Mouse (Mus musculus) hindbrain, postnatal 0 days (tissue): ENCODE results near the gene Pklr. TPM values are rescaled to one million over a fixed set of nuclear protein-coding genes. Genes with fewer than 3 reads are reported as not detected.
A peak's percentile ranks its signal among the peaks of the same experiment; 100 is the strongest.

Experiments used
- ATAC-seq: fragments of 200-750 bp; cut with Nextera tagmentation; 2 replicates; pipeline ENCODE4 v1.8.0; 2017; ENCODE audit warnings: mild to moderate bottlenecking, moderate TSS enrichment, moderate library complexity
- DNase-seq: peaks from one replicate; pipeline ENCODE4 v3.0.0-alpha.2; 2015; ENCODE audit warnings: low spot score
- H3K27ac ChIP-seq: fragments of 300-500 bp; sonication (generic); 2 replicates; pipeline ENCODE4 v1.5.1; 2014; ENCODE audit warnings: mild to moderate bottlenecking
- H3K27me3 ChIP-seq: fragments of 300-500 bp; sonication (generic); 2 replicates; pipeline ENCODE4 v1.6.1; 2014; ENCODE audit warnings: low read length, mixed read lengths; ENCODE audit not compliant: insufficient read depth
- H3K36me3 ChIP-seq: fragments of 300-500 bp; sonication (generic); 2 replicates; pipeline ENCODE4 v1.6.1; 2014; ENCODE audit warnings: low read length, mixed read lengths; ENCODE audit not compliant: insufficient read depth
- H3K4me1 ChIP-seq: fragments of 300-500 bp; sonication (generic); 2 replicates; pipeline ENCODE4 v1.6.1; 2014; ENCODE audit warnings: antibody characterized with exemption, low read length, mixed read lengths; ENCODE audit not compliant: insufficient read depth
- H3K4me2 ChIP-seq: fragments of 300-500 bp; sonication (generic); 2 replicates; pipeline ENCODE4 v1.6.1; 2014; ENCODE audit warnings: low read depth, mild to moderate bottlenecking, low read length, moderate library complexity, mixed read lengths
- H3K4me3 ChIP-seq: fragments of 300-500 bp; sonication (generic); 2 replicates; pipeline ENCODE4 v1.5.1; 2014; ENCODE audit warnings: low read length
- H3K9ac ChIP-seq: fragments of 300-500 bp; sonication (generic); replicated peaks from 2 replicates; pipeline ENCODE4 v1.6.1; 2014; ENCODE audit warnings: mild to moderate bottlenecking, low read length, moderate library complexity, mixed read lengths
- H3K9me3 ChIP-seq: fragments of 300-500 bp; sonication (generic); 2 replicates; pipeline ENCODE4 v1.6.1; 2016; ENCODE audit warnings: low read length, mixed read lengths
- CTCF ChIP-seq: IDR thresholded peaks from 2 replicates; pipeline ENCODE4 v1.5.1; 2016; ENCODE audit warnings: antibody characterized with exemption, control low read depth, low read depth
- WGBS: fragments of 180-500 bp; shearing (Covaris S2); extraction: QIAGEN DNeasy Blood & Tissue Kit; methylation state at CpG from one replicate; pipeline ENCODE4 v1.1.7; 2014; 5-methylcytosine and 5-hydroxymethylcytosine counted together
- polyA plus RNA-seq: library from polyadenylated mRNA; unstranded; fragments of >200 nt; fragmentation: Nextera tagmentation; extraction: Ambion mirVana; gene quantifications from 2 replicates; pipeline ENCODE4 v1.2.1, GENCODE M21; 2015
- total RNA-seq: library from RNA; depleted of rRNA; stranded (reverse); fragments of >200 nt; gene quantifications from 2 replicates; pipeline ENCODE4 v1.2.3, GENCODE M21; 2014

Gene Pklr
- total and polyA plus RNA-seq, 2 experiments from 2014 or later: 0.10 TPM; not detected in 1

DNA sequence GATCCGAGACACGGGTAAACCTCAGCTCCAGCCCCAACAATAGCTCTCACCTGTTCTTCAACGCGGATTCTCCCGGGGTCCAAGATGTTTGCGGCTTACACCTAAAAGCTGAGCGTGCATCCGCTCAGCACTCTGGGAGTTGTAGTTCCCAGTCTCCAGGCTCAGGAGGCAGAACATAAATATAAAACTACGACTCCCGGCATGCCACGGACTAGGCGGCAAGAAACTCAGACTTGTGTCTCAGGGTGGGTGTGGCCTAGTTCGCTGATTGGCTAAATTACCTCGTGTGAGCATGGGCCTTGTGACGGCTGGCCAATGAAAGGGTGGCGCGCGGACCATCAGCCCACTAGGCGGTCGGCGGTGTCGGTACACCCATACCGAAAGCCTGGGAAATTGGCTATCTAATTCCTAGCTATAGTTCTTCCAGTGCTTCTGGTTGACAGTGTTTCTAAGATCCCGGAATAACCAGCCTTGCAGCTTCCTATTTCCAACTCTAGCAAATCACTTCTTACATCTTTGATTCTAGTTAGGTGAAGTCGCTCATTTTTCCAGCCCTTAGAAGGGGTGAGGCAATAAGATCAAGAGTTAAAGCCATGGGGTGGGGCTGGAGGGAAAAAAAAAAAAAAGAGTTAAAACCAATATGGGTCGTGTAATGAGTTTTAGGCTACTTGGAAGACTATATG lies 34.0 kb upstream of the Pklr start, which contains the start of gene Fdps:
Gene Fdps, minus strand, starts transcription at position 148 of the 683 bp plus-strand sequence.
- Histone ChIP-seq H3K4me3 (peak within 1 kb of the TSS; percentile 66), H3K27ac (peak within 1 kb of the TSS; percentile 54), H3K36me3 (peaks cover 11% of the 10 kb centered on the region; the same call in 1 of the 2 replicates), H3K9me3 (no peaks in the 10 kb centered on the region), H3K4me1 (peaks cover 5% of the 10 kb centered on the region), H3K4me2 (peak within 1 kb of the TSS; percentile 81), H3K27me3 (no peaks in the 10 kb centered on the region), H3K9ac (peak within 1 kb of the TSS; percentile 58)
- ATAC-seq (peak; percentile 99), DNase-seq (peak; percentile 99)
- under 1% methylated on average over 26 of the region's 26 CpGs for WGBS
- TF ChIP-seq CTCF: peak; percentile 56

DNA sequence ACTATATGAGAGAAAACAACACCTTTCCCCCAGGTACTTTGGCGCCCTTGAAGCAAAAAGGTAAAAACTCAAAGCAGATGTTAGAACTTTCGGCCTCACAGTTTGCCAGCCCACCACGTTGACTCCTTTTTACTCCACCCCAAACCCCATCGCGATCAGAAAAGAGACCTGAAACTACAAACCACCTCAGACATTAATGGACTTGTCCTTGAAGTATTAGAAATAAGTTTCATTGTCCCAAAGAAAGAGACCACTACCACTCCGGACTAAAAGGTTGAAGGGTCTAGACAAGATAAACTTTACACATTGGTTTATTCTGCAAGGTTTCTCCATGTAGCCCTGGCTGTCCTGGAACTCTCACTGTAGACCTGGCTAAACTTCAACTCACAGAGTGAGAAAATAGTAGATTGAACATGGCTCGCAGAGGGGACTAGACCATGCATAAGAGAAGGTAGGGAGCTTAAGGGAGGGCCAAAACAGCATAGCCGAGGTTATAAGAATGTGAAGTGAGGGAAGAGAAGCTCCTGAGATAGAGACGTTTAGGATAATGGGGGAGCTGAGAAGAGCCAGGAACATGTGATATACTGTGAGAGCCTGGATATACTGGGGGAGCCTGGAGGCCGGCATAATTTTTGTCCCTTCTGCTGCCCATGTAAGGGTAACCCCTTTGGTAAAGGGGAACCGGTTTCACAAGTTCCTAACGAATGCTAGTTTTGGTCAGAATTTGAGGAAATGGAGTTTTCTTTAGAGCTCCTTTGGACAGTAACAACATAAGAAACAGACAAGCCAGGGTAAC lies 33.2 kb upstream of the Pklr start:
- H3K27ac ChIP-seq: 0 out of 2 replicates have a peak overlapping the region, but pooled peaks have one; percentile 3
- no peak overlapping the region for H3K9ac ChIP-seq
- WGBS: 69% methylated on average over 12 of the region's 12 CpGs
- H3K4me2 ChIP-seq: peak overlapping the region; percentile 81
- DNase-seq: no peak
- TF ChIP-seq CTCF: no peak
- no peak overlapping the region; the same call in 1 of the 2 replicates for H3K4me3 ChIP-seq
- H3K36me3 ChIP-seq: peaks cover 10% of the 10 kb centered on the region; the same call in 1 of the 2 replicates
- ATAC-seq: no peak
- peaks cover 5% of the 10 kb centered on the region for H3K4me1 ChIP-seq
- H3K9me3 ChIP-seq: no peaks in the 10 kb centered on the region
- H3K27me3 ChIP-seq: no peaks in the 10 kb centered on the region

DNA sequence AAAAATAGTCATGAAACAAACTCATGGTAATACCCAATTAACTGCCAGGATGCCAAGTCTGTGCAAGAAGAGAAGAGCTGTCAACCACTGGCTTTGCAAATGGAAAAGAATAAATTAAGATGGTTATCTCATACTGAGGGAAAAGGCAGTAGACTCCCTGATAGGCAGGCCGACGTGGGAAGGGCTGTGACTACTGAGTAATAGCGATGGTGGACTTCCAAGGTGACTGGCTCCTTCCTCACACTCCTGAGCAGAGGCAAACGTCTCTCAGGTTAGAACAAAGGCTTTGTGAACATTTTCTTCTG lies 32.7 kb upstream of the Pklr start:
- no peaks in the 10 kb centered on the region for H3K9me3 ChIP-seq
- no peak overlapping the region for H3K4me2 ChIP-seq
- 0 out of 2 replicates have a peak, but pooled peaks cover 4% of the 10 kb centered on the region for H3K36me3 ChIP-seq
- no peak for DNase-seq
- H3K9ac ChIP-seq: no peak overlapping the region
- ATAC-seq: no peak
- H3K27ac ChIP-seq: no peak overlapping the region
- H3K4me3 ChIP-seq: no peak overlapping the region
- H3K27me3 ChIP-seq: no peaks in the 10 kb centered on the region
- whole genome bisulfite sequencing: 73% methylated on average over 4 of the region's 4 CpGs
- TF ChIP-seq CTCF: no peak
- peaks cover 5% of the 10 kb centered on the region for H3K4me1 ChIP-seq

DNA sequence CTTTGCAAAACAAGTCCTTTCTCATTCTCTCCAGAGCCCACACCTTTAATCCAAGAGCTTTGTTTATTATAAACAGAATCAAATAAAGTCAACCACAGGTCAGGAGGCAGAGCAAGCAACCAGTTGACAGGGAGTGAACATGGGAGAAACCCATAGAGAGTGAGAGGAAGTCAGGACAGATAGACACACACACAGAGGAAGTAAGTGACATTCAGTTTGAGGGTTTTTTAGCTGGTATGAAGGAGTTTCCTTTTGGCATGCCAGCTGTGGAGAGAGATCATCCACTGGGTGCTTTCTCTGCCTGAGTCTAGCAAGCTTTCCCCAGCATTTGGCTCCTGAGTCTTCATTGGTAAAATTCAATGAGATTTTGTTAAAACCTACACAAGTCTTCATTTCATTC lies 29.1 kb upstream of the Pklr start:
- no peaks in the 10 kb centered on the region for H3K36me3 ChIP-seq
- no peak overlapping the region for H3K27ac ChIP-seq
- H3K4me3 ChIP-seq: no peak overlapping the region
- DNase-seq (no peak), ATAC-seq (no peak)
- no peaks in the 10 kb centered on the region for H3K27me3 ChIP-seq
- H3K9me3 ChIP-seq: no peaks in the 10 kb centered on the region
- no peaks in the 10 kb centered on the region; the same call in 1 of the 2 replicates for H3K4me1 ChIP-seq
- H3K4me2 ChIP-seq: no peak overlapping the region
- no peak for TF ChIP-seq CTCF
- no peak overlapping the region for H3K9ac ChIP-seq

DNA sequence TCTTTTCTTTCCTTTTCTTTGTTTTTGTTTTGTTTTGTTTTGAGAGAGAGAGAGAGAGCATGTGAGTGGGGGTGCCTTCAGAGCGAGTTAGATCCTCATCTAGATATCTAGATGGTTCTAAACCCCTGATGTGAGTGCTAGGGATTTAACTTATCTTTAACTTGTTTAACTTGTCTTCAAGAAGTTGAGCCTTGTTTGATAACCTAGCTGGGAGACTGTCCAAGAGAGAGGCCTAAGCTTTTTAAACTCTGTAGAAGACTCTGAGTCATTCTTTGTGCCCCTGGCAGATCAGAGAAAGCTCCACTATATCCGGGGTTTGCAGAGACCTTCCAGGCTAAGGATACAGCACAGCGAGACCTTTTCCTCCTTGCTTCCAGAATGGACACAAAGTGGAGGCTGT lies 28.4 kb upstream of the Pklr start:
- H3K27ac ChIP-seq: no peak overlapping the region
- H3K9ac ChIP-seq: no peak overlapping the region
- 69% methylated on average over 3 of the region's 3 CpGs for WGBS
- no peaks in the 10 kb centered on the region for H3K36me3 ChIP-seq
- DNase-seq: no peak
- TF ChIP-seq CTCF: no peak
- no peak overlapping the region for H3K4me2 ChIP-seq
- no peaks in the 10 kb centered on the region for H3K9me3 ChIP-seq
- no peaks in the 10 kb centered on the region for H3K27me3 ChIP-seq
- no peak for ATAC-seq
- no peak overlapping the region for H3K4me3 ChIP-seq
- H3K4me1 ChIP-seq: no peaks in the 10 kb centered on the region

DNA sequence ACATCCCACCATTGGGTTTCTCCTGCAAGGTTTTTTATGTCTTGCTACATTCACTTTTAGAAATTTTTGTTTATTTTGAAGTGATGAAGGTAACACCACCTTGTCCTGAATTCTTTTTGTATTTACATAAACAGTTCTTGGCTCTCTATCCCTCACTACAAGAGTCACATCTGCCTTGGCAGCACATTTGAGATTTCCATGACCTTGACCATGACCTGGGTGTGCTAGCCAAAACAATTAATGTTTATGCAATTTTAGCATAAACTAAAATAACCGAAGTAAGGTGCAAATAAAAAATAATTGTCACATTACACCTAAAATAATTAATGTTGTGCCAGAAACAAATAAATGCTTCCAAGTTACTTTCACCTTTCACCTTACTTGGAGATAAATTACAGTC lies 27.8 kb upstream of the Pklr start:
- no peak for DNase-seq
- Histone ChIP-seq H3K4me2 (no peak overlapping the region), H3K4me3 (no peak overlapping the region), H3K4me1 (no peaks in the 10 kb centered on the region), H3K36me3 (no peaks in the 10 kb centered on the region), H3K9ac (no peak overlapping the region), H3K27me3 (no peaks in the 10 kb centered on the region), H3K9me3 (no peaks in the 10 kb centered on the region), H3K27ac (no peak overlapping the region)
- ATAC-seq: no peak
- WGBS: 77% methylated on average over 1 of the region's 1 CpGs
- no peak for TF ChIP-seq CTCF

DNA sequence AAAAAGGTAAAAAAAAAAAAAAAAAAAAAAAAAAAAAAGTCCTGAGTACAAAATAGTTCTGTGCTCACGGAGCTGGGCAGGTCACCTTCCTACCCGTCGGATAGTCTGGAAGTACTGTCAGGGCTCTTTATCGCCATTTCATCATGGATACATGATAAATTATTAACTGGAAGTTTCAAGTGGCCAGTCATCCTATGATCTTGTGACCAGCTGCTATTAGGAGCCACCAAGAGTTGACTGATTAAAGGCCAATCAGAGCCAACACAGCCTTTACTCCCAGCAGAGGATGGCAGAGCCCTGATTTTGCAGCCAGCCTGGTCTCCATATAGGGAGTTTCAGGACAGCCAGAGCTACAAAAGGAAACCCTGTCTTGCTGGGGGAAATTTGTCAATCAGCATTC lies 22.9 kb upstream of the Pklr start:
- DNase-seq: no peak
- Histone ChIP-seq H3K4me1 (no peaks in the 10 kb centered on the region), H3K9me3 (no peaks in the 10 kb centered on the region), H3K4me2 (no peak overlapping the region), H3K9ac (no peak overlapping the region), H3K27ac (no peak overlapping the region), H3K4me3 (no peak overlapping the region), H3K36me3 (no peaks in the 10 kb centered on the region), H3K27me3 (no peaks in the 10 kb centered on the region)
- no peak for ATAC-seq
- 85% methylated on average over 4 of the region's 4 CpGs for WGBS
- no peak for TF ChIP-seq CTCF
